27 mouse cellular contexts compared by ENCODE assay signal in genomic region chr4:81924120-81924519, GRCm38 (mm10).
DNase-seq lines count a peak whose midpoint lies in the region; ATAC-seq and TF ChIP-seq lines count a peak whose summit lies in the region.
"Had no signal": no experiment of that assay in that cellular context is flagged by ENCODE, and none has a peak within 500 bp of the region (broad histone marks: within the 10 kb centered on the region; RNA-seq: fewer than 3 reads in every experiment).

No protein-coding gene starts in this region.

- no peak overlapping the region for H3K4me2 ChIP-seq in heart, postnatal 0 days (ENCODE audit: low read depth, low read length)
- no peak overlapping the region for H3K4me2 ChIP-seq in liver, embryonic 11.5 days
- H3K4me2 ChIP-seq: embryonic facial prominence, embryonic 13.5 days; hindbrain, embryonic 13.5 days; limb, embryonic 12.5 days; liver, embryonic 12.5 days; midbrain, embryonic 15.5 days; neural tube, embryonic 15.5 days had no signal

- H3K4me3 ChIP-seq in heart, postnatal 0 days (ENCODE audit: low read depth, low read length), result no peak overlapping the region
- no peak overlapping the region for H3K4me3 ChIP-seq in liver, adult 2 months (ENCODE audit: insufficient read depth, low read depth, low read length)
- H3K4me3 ChIP-seq in liver, embryonic 11.5 days (ENCODE audit: low read depth, low read length), result no peak overlapping the region
- H3K4me3 ChIP-seq: embryonic facial prominence, embryonic 13.5 days; forebrain, embryonic 10.5 days; hindbrain, embryonic 13.5 days; limb, embryonic 12.5 days; liver, embryonic 12.5 days; midbrain, embryonic 10.5 days; midbrain, embryonic 15.5 days; neural tube, embryonic 15.5 days had no signal

- TF ChIP-seq CTCF in heart, postnatal 0 days (IDR thresholded peaks at IDR 0.05; ENCODE audit: low read depth), result peak; percentile 17; the same call in 1 of the 2 replicates
- TF ChIP-seq CTCF in liver, adult 2 months (IDR thresholded peaks at IDR 0.05; ENCODE audit: low read depth, low read length), result no peak

- no peak for TF ChIP-seq EP300 in heart, postnatal 0 days (IDR thresholded peaks at IDR 0.05; ENCODE audit: low read depth)

- no peak overlapping the region for H3K27ac ChIP-seq in heart, postnatal 0 days (ENCODE audit: low read depth)
- H3K27ac ChIP-seq in liver, adult 2 months (replicated peaks; ENCODE audit: insufficient read depth, low read depth, low read length), result no peak overlapping the region
- no peak overlapping the region for H3K27ac ChIP-seq in liver, embryonic 11.5 days (ENCODE audit: low read depth, low read length)
- H3K27ac ChIP-seq: embryonic facial prominence, embryonic 13.5 days; forebrain, embryonic 10.5 days; hindbrain, embryonic 13.5 days; limb, embryonic 12.5 days; liver, embryonic 12.5 days; midbrain, embryonic 10.5 days; midbrain, embryonic 15.5 days; neural tube, embryonic 15.5 days had no signal

- ATAC-seq in heart, postnatal 0 days (ENCODE audit: insufficient read depth, low read depth), result no peak
- ATAC-seq in liver, embryonic 11.5 days (replicated peaks; ENCODE audit: low FRiP score), result no peak
- ATAC-seq: liver, embryonic 12.5 days; liver, postnatal 0 days; midbrain, embryonic 15.5 days had no signal

- no peak for TF ChIP-seq POLR2A in liver, adult 2 months (IDR thresholded peaks at IDR 0.05; ENCODE audit: extremely low read depth, insufficient read depth, low read length)

- no peaks in the 10 kb centered on the region for H3K9me3 ChIP-seq in heart, postnatal 0 days (replicated peaks; ENCODE audit: control insufficient read depth, low read length)
- no peaks in the 10 kb centered on the region for H3K9me3 ChIP-seq in liver, embryonic 11.5 days (ENCODE audit: control insufficient read depth, low read length)
- H3K9me3 ChIP-seq: embryonic facial prominence, embryonic 13.5 days; forebrain, embryonic 10.5 days; hindbrain, embryonic 13.5 days; limb, embryonic 12.5 days; liver, embryonic 12.5 days; midbrain, embryonic 10.5 days; midbrain, embryonic 15.5 days; neural tube, embryonic 15.5 days had no signal

- peak; percentile 11 for DNase-seq in embryo, embryonic 10 days (ENCODE audit: low spot score)
- no peak for DNase-seq in embryo, embryonic 10.5 days (ENCODE audit: low spot score)
- no peak for DNase-seq in heart, postnatal 0 days (ENCODE audit: low spot score)
- DNase-seq in heart, adult 11 months, result no peak
- DNase-seq in liver, adult 2 months (ENCODE audit: extremely low read depth, low read depth, low spot score), result peak; percentile 3
- no peak for DNase-seq in liver, embryonic 11.5 days (ENCODE audit: low spot score)
- peak; percentile 10 for DNase-seq in brain, adult 2 months (ENCODE audit: low read depth, low spot score)
- DNase-seq in cerebellum, adult 8-10 months, result no peak
- DNase-seq: adrenal gland, postnatal 25 days; cerebellum, adult 18-20 months; cerebellum, postnatal 36 days; heart, postnatal 36 days; kidney, adult 18-20 months; kidney, postnatal 4 days; layer of hippocampus, adult 9-11 months; liver, postnatal 0 days; lung, postnatal 14 days; retina, postnatal 1 day; right cerebral cortex, postnatal 14 days had no signal

- H3K4me1 ChIP-seq in heart, postnatal 0 days (ENCODE audit: control insufficient read depth, insufficient read depth), result peaks cover 6% of the 10 kb centered on the region
- no peaks in the 10 kb centered on the region for H3K4me1 ChIP-seq in liver, adult 2 months (ENCODE audit: control insufficient read depth, insufficient read depth, low read length)
- H3K4me1 ChIP-seq in liver, embryonic 11.5 days (replicated peaks; ENCODE audit: control insufficient read depth, insufficient read depth, low read length), result no peaks in the 10 kb centered on the region
- H3K4me1 ChIP-seq: liver, embryonic 12.5 days; midbrain, embryonic 15.5 days; neural tube, embryonic 15.5 days had no signal

- 98% methylated on average over 1 of the region's 1 CpGs for WGBS in heart, postnatal 0 days
- WGBS in liver, adult 2 months, result 86% methylated on average over 1 of the region's 1 CpGs
- 78% methylated on average over 1 of the region's 1 CpGs for WGBS in liver, embryonic 11.5 days

- no peaks in the 10 kb centered on the region for H3K79me2 ChIP-seq in liver, adult 2 months (ENCODE audit: control insufficient read depth, insufficient read depth, low read length)

- no peaks in the 10 kb centered on the region for H3K27me3 ChIP-seq in heart, postnatal 0 days (ENCODE audit: control insufficient read depth, insufficient read depth, low read length)
- no peaks in the 10 kb centered on the region for H3K27me3 ChIP-seq in liver, adult 2 months (ENCODE audit: control insufficient read depth, insufficient read depth, low read length)
- H3K27me3 ChIP-seq in liver, embryonic 11.5 days (replicated peaks; ENCODE audit: control insufficient read depth, insufficient read depth, low read length), result no peaks in the 10 kb centered on the region
- H3K27me3 ChIP-seq: embryonic facial prominence, embryonic 13.5 days; hindbrain, embryonic 13.5 days; limb, embryonic 12.5 days; liver, embryonic 12.5 days; midbrain, embryonic 15.5 days; neural tube, embryonic 15.5 days had no signal

- no peak overlapping the region for H3K9ac ChIP-seq in heart, postnatal 0 days (replicated peaks; ENCODE audit: low read depth, low read length)
- H3K9ac ChIP-seq in liver, adult 2 months (ENCODE audit: low read depth, low read length), result no peak overlapping the region
- H3K9ac ChIP-seq in liver, embryonic 11.5 days (ENCODE audit: low read depth, low read length), result no peak overlapping the region
- H3K9ac ChIP-seq: embryonic facial prominence, embryonic 13.5 days; hindbrain, embryonic 13.5 days; limb, embryonic 12.5 days; liver, embryonic 12.5 days; liver, postnatal 0 days; midbrain, embryonic 15.5 days; neural tube, embryonic 15.5 days had no signal

- H3K36me3 ChIP-seq in heart, postnatal 0 days (replicated peaks; ENCODE audit: control insufficient read depth, insufficient read depth, low read length), result no peaks in the 10 kb centered on the region
- no peaks in the 10 kb centered on the region for H3K36me3 ChIP-seq in liver, adult 2 months (ENCODE audit: control insufficient read depth, insufficient read depth, low read length)
- H3K36me3 ChIP-seq in liver, embryonic 11.5 days (ENCODE audit: control insufficient read depth, insufficient read depth, low read length), result no peaks in the 10 kb centered on the region
- H3K36me3 ChIP-seq: embryonic facial prominence, embryonic 13.5 days; forebrain, embryonic 10.5 days; hindbrain, embryonic 13.5 days; limb, embryonic 12.5 days; liver, embryonic 12.5 days; midbrain, embryonic 10.5 days; midbrain, embryonic 15.5 days; neural tube, embryonic 15.5 days had no signal

Comparison
In these comparisons a context has a peak if more than half of its experiments do, and no peak if none do; other contexts are left out.
1. DNase-seq: peak in embryo, embryonic 10 days (single experiment), liver, adult 2 months (single experiment) and brain, adult 2 months (single experiment); none in embryo, embryonic 10.5 days (single experiment), heart, postnatal 0 days (single experiment), heart, adult 11 months (single experiment), liver, embryonic 11.5 days (single experiment) and cerebellum, adult 8-10 months (single experiment).